Mouse (Mus musculus): Measurements from ENCODE around the gene Rasal3. TPM values are rescaled to one million over a fixed set of nuclear protein-coding genes. Genes with fewer than 3 reads are reported as not detected.

The Rasal3 gene
- total and polyA plus RNA-seq, 2 experiments = 0.83 to 1.6 TPM

DNA sequence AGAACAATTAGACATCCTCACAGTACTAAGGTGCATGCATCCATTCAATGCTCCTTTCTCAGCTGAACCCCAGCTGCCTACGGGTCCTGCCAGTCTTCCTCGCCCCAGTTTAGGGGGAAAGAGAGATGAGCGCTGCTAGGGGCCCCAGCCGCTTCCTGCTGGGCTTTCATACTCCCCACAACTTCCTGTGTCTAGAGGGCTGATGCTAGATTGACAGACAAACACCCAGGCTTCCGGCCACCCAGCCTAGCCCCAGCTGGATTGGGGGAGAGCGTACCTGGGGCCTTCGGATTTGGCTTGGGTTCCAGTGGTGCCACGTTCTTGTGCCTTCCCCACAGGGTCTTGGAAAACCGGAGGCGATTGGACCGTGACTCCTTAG, 615 bp downstream of the Rasal3 start:
- Histone ChIP-seq H3K79me2 (ENCODE audit: control insufficient read depth, insufficient read depth, low read length) (no peaks in the 10 kb centered on the region), H3K4me3 (ENCODE audit: insufficient read depth, low read depth, low read length) (peak overlapping the region; percentile 37), H3K27me3 (ENCODE audit: control insufficient read depth, insufficient read depth, low read length) (no peaks in the 10 kb centered on the region), H3K27ac (replicated peaks; ENCODE audit: insufficient read depth, low read depth, low read length) (no peak overlapping the region), H3K36me3 (ENCODE audit: control insufficient read depth, insufficient read depth, low read length) (no peaks in the 10 kb centered on the region), H3K9ac (ENCODE audit: low read depth, low read length) (peak overlapping the region; percentile 21; the same call in 1 of the 2 replicates), H3K4me1 (ENCODE audit: control insufficient read depth, insufficient read depth, low read length) (no peaks in the 10 kb centered on the region)
- no peak for TF ChIP-seq CTCF (IDR thresholded peaks at IDR 0.05; ENCODE audit: low read depth, low read length)
- TF ChIP-seq POLR2A (IDR thresholded peaks at IDR 0.05; ENCODE audit: extremely low read depth, insufficient read depth, low read length) = no peak
- 77% methylated on average over 11 of the region's 11 CpGs for WGBS
- DNase-seq (ENCODE audit: extremely low read depth, low read depth, low spot score) = no peak

DNA sequence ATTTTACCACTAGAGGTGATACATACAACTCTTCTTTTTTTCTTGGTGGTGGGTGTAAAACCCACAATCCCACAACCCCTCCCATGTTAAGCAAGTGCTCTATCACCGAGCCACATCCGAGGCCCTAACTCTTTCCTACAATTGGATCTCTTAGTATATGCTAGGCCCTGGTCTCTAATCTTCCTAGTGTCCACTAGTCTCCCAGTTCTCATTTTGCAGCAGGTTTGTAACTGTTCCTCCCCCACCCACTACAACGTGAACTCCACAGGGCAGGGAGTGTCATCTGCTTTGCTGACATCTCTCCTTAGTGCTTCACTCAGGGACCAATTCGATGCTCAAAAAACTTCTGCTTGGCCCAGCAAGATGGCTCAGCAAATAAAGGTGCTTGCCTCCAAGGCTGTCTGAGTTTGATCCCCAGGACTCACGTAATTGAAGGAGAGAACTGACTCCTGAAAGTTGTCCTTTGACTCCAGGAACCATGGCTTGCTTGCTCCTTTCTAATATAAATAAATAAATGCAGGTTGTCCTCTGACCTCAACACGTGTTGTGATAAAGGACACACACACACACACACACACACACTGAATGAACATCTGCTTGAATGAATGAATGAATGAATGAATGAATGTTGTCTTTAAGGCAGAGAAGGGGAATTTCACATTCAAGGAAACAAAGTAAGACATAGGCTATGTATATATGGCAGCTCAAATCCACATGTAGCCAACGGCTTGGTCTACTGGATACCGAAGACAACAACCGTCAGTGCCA, 1.2 kb downstream of the Rasal3 start:
- Histone ChIP-seq H3K4me1 (ENCODE audit: control insufficient read depth, insufficient read depth, low read length) (no peaks in the 10 kb centered on the region), H3K27ac (replicated peaks; ENCODE audit: insufficient read depth, low read depth, low read length) (no peak overlapping the region), H3K36me3 (ENCODE audit: control insufficient read depth, insufficient read depth, low read length) (no peaks in the 10 kb centered on the region), H3K27me3 (ENCODE audit: control insufficient read depth, insufficient read depth, low read length) (peaks cover 3% of the 10 kb centered on the region; the same call in 1 of the 2 replicates), H3K79me2 (ENCODE audit: control insufficient read depth, insufficient read depth, low read length) (no peaks in the 10 kb centered on the region), H3K9ac (ENCODE audit: low read depth, low read length) (no peak overlapping the region), H3K4me3 (ENCODE audit: insufficient read depth, low read depth, low read length) (no peak overlapping the region)
- TF ChIP-seq CTCF (IDR thresholded peaks at IDR 0.05; ENCODE audit: low read depth, low read length) = no peak
- no peak for TF ChIP-seq POLR2A (IDR thresholded peaks at IDR 0.05; ENCODE audit: extremely low read depth, insufficient read depth, low read length)
- DNase-seq (ENCODE audit: extremely low read depth, low read depth, low spot score) = no peak
- 85% methylated on average over 9 of the region's 9 CpGs for WGBS

DNA sequence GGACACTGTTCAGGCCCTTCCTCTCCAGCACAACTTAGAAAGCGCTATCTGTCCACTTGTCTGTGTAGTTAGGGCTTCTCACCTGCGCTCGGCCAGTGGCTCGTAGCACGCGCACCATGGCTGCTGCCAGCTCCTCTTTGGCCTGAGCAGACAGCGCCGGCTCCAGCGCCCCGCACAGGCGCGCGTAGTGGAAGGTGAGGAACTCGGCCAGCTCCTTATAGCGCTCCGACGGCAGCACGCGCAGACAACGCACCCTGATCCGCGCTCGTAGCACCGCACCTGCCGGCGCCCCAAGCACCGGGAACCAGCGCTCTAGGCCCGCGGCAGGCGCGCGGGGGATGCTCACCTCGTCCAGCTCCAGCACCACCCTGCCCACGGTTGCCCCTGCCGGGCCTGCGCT, 7.1 kb downstream of the Rasal3 start:
- Histone ChIP-seq H3K27ac (replicated peaks; ENCODE audit: insufficient read depth, low read depth, low read length) (no peak overlapping the region), H3K9ac (ENCODE audit: low read depth, low read length) (no peak overlapping the region; the same call in 1 of the 2 replicates), H3K4me1 (ENCODE audit: control insufficient read depth, insufficient read depth, low read length) (peaks cover 2% of the 10 kb centered on the region; the same call in 1 of the 2 replicates), H3K4me3 (ENCODE audit: insufficient read depth, low read depth, low read length) (no peak overlapping the region), H3K36me3 (ENCODE audit: control insufficient read depth, insufficient read depth, low read length) (no peaks in the 10 kb centered on the region), H3K79me2 (ENCODE audit: control insufficient read depth, insufficient read depth, low read length) (no peaks in the 10 kb centered on the region), H3K27me3 (ENCODE audit: control insufficient read depth, insufficient read depth, low read length) (peaks cover 17% of the 10 kb centered on the region)
- no peak for TF ChIP-seq CTCF (IDR thresholded peaks at IDR 0.05; ENCODE audit: low read depth, low read length)
- TF ChIP-seq POLR2A (IDR thresholded peaks at IDR 0.05; ENCODE audit: extremely low read depth, insufficient read depth, low read length) = no peak
- WGBS = 10% methylated on average over 37 of the region's 37 CpGs
- no peak for DNase-seq (ENCODE audit: extremely low read depth, low read depth, low spot score)

DNA sequence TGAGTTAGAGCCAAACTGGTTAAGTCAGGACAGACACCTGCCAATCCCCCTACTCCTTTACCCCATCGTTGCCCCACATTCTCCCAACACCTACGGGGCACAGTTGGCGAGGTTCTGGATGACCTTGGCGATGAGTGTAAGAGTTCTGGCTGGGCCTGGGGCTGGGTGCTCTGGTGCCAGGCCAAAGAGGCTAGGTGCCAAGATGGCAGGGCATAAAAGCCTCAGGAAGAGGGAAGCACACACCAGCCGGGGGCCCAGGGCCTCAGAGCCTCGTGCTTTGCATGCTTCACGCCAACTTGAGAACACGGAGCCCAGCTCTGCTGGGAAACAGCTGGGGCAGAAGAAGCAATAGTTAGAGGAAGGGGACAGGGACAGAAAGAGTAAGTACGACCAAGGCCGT, 9.4 kb downstream of the Rasal3 start:
- peaks cover 2% of the 10 kb centered on the region; the same call in 1 of the 2 replicates for H3K4me1 ChIP-seq (ENCODE audit: control insufficient read depth, insufficient read depth, low read length)
- TF ChIP-seq POLR2A (IDR thresholded peaks at IDR 0.05; ENCODE audit: extremely low read depth, insufficient read depth, low read length) (no peak), CTCF (IDR thresholded peaks at IDR 0.05; ENCODE audit: low read depth, low read length) (no peak)
- 64% methylated on average over 10 of the region's 10 CpGs for WGBS
- no peak overlapping the region for H3K4me3 ChIP-seq (ENCODE audit: insufficient read depth, low read depth, low read length)
- no peak overlapping the region for H3K9ac ChIP-seq (ENCODE audit: low read depth, low read length)
- no peak for DNase-seq (ENCODE audit: extremely low read depth, low read depth, low spot score)
- H3K79me2 ChIP-seq (ENCODE audit: control insufficient read depth, insufficient read depth, low read length) = no peaks in the 10 kb centered on the region
- H3K36me3 ChIP-seq (ENCODE audit: control insufficient read depth, insufficient read depth, low read length) = no peaks in the 10 kb centered on the region
- no peak overlapping the region for H3K27ac ChIP-seq (replicated peaks; ENCODE audit: insufficient read depth, low read depth, low read length)
- H3K27me3 ChIP-seq (ENCODE audit: control insufficient read depth, insufficient read depth, low read length) = peaks cover 17% of the 10 kb centered on the region

DNA sequence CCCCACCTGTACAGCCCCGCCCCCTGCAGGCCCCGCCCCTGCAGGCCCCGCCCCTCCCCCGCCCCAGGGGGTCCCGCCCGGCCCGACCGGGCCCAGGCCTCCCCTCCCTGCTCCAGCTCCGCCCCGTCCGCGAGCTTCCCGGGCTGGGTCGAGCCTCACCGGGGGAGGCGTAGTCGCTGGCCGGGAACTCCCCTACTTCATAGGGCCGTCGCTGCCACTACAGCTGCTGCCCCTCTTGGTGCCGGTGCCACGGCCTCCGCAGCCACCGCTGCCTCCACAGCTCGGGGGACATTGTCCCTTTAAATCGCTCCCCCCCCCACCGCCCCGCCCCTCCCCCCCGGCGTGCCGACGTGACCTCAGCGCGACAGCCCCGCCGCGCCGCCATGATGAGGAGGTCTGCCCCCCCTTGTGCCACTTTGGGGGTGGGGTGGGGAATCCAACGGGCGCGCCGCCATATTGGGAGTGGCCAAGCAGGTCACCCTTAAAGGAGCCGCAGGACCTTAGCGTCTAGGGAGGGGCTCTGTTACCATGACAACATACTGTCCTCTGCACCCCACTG, 14.2 kb downstream of the Rasal3 start, which contains the start of gene Wiz:
TSS of gene Wiz (minus strand) at position 339 of the 559 bp plus-strand sequence.
- under 1% methylated on average over 37 of the region's 44 CpGs for WGBS
- no peaks in the 10 kb centered on the region for H3K79me2 ChIP-seq (ENCODE audit: control insufficient read depth, insufficient read depth, low read length)
- peak; percentile 70 for DNase-seq (ENCODE audit: extremely low read depth, low read depth, low spot score)

More for the DNA sequence above, 14.2 kb downstream of the Rasal3 start, which contains the start of gene Wiz:
- Histone ChIP-seq H3K27me3 (ENCODE audit: control insufficient read depth, insufficient read depth, low read length) (no peaks in the 10 kb centered on the region), H3K4me3 (ENCODE audit: insufficient read depth, low read depth, low read length) (peak within 1 kb of the TSS; percentile 99), H3K27ac (replicated peaks; ENCODE audit: insufficient read depth, low read depth, low read length) (peak within 1 kb of the TSS; percentile 80), H3K9ac (ENCODE audit: low read depth, low read length) (peak within 1 kb of the TSS; percentile 100), H3K4me1 (ENCODE audit: control insufficient read depth, insufficient read depth, low read length) (no peaks in the 10 kb centered on the region), H3K36me3 (ENCODE audit: control insufficient read depth, insufficient read depth, low read length) (no peaks in the 10 kb centered on the region)
- TF ChIP-seq POLR2A (IDR thresholded peaks at IDR 0.05; ENCODE audit: extremely low read depth, insufficient read depth, low read length) (no peak), CTCF (IDR thresholded peaks at IDR 0.05; ENCODE audit: low read depth, low read length) (no peak)

All from liver, adult 2 months (tissue).